Mouse (Mus musculus) hindbrain, postnatal 0 days (tissue): ENCODE results near the gene Lrba. TPM values are rescaled to one million over a fixed set of nuclear protein-coding genes. Genes with fewer than 3 reads are reported as not detected.

Source experiments
- ATAC-seq: fragments of 200-750 bp; cut with Nextera tagmentation; 2 replicates; pipeline ENCODE4 v1.8.0; 2017; ENCODE audit warnings: mild to moderate bottlenecking, moderate TSS enrichment, moderate library complexity
- DNase-seq: peaks from one replicate; pipeline ENCODE4 v3.0.0-alpha.2; 2015; ENCODE audit warnings: low spot score
- H3K27ac ChIP-seq: fragments of 300-500 bp; sonication (generic); 2 replicates; pipeline ENCODE4 v1.5.1; 2014; ENCODE audit warnings: mild to moderate bottlenecking
- H3K27me3 ChIP-seq: fragments of 300-500 bp; sonication (generic); 2 replicates; pipeline ENCODE4 v1.6.1; 2014; ENCODE audit warnings: low read length, mixed read lengths; ENCODE audit not compliant: insufficient read depth
- H3K36me3 ChIP-seq: fragments of 300-500 bp; sonication (generic); 2 replicates; pipeline ENCODE4 v1.6.1; 2014; ENCODE audit warnings: low read length, mixed read lengths; ENCODE audit not compliant: insufficient read depth
- H3K4me1 ChIP-seq: fragments of 300-500 bp; sonication (generic); 2 replicates; pipeline ENCODE4 v1.6.1; 2014; ENCODE audit warnings: antibody characterized with exemption, low read length, mixed read lengths; ENCODE audit not compliant: insufficient read depth
- H3K4me2 ChIP-seq: fragments of 300-500 bp; sonication (generic); 2 replicates; pipeline ENCODE4 v1.6.1; 2014; ENCODE audit warnings: low read depth, mild to moderate bottlenecking, low read length, moderate library complexity, mixed read lengths
- H3K4me3 ChIP-seq: fragments of 300-500 bp; sonication (generic); 2 replicates; pipeline ENCODE4 v1.5.1; 2014; ENCODE audit warnings: low read length
- H3K9ac ChIP-seq: fragments of 300-500 bp; sonication (generic); replicated peaks from 2 replicates; pipeline ENCODE4 v1.6.1; 2014; ENCODE audit warnings: mild to moderate bottlenecking, low read length, moderate library complexity, mixed read lengths
- H3K9me3 ChIP-seq: fragments of 300-500 bp; sonication (generic); 2 replicates; pipeline ENCODE4 v1.6.1; 2016; ENCODE audit warnings: low read length, mixed read lengths
- CTCF ChIP-seq: IDR thresholded peaks from 2 replicates; pipeline ENCODE4 v1.5.1; 2016; ENCODE audit warnings: antibody characterized with exemption, control low read depth, low read depth
- WGBS: fragments of 180-500 bp; shearing (Covaris S2); extraction: QIAGEN DNeasy Blood & Tissue Kit; methylation state at CpG from one replicate; pipeline ENCODE4 v1.1.7; 2014; 5-methylcytosine and 5-hydroxymethylcytosine counted together
- polyA plus RNA-seq: library from polyadenylated mRNA; unstranded; fragments of >200 nt; fragmentation: Nextera tagmentation; extraction: Ambion mirVana; gene quantifications from 2 replicates; pipeline ENCODE4 v1.2.1, GENCODE M21; 2015
- total RNA-seq: library from RNA; depleted of rRNA; stranded (reverse); fragments of >200 nt; gene quantifications from 2 replicates; pipeline ENCODE4 v1.2.3, GENCODE M21; 2014

The Lrba gene
- total and polyA plus RNA-seq, 2 experiments from 2014 or later: 5.5 to 36.6 TPM

- H3K36me3 ChIP-seq: no peaks in the 10 kb centered on the region
- no peak overlapping the region for H3K27ac ChIP-seq
- no peak for TF ChIP-seq CTCF
- no peak overlapping the region for H3K4me3 ChIP-seq
- H3K9me3 ChIP-seq: no peaks in the 10 kb centered on the region
- H3K27me3 ChIP-seq: no peaks in the 10 kb centered on the region
- WGBS: 73% methylated on average over 5 of the region's 5 CpGs
- ATAC-seq (no peak), DNase-seq (no peak)
- H3K4me2 ChIP-seq: no peak overlapping the region
- H3K9ac ChIP-seq: no peak overlapping the region
- no peaks in the 10 kb centered on the region for H3K4me1 ChIP-seq
Observed at GRCm38 (mm10) chr3:86659326-86659725, 434.8 kb downstream of the Lrba start.

DNA sequence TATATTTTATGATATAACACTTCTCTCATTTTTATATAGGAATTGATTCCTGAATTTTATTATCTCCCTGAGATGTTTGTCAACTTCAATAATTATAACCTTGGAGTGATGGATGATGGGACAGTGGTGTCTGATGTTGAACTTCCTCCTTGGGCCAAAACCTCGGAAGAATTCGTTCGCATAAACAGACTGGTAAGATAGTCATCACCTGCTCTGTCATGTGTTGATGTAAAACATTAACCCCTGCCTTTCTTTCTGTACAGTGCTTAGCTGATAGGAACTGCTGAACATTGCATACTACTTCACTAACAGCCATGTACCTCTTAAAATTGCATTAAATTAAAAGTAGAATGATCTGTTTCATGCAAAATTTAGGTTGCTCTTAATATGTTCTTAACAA lies 439.9 kb downstream of the Lrba start:
- WGBS: 44% methylated on average over 3 of the region's 3 CpGs
- no peak overlapping the region for H3K4me2 ChIP-seq
- TF ChIP-seq CTCF: no peak
- no peaks in the 10 kb centered on the region for H3K27me3 ChIP-seq
- no peak overlapping the region for H3K9ac ChIP-seq
- ATAC-seq (no peak), DNase-seq (no peak)
- H3K9me3 ChIP-seq: no peaks in the 10 kb centered on the region
- no peak overlapping the region for H3K27ac ChIP-seq
- H3K36me3 ChIP-seq: no peaks in the 10 kb centered on the region
- no peaks in the 10 kb centered on the region for H3K4me1 ChIP-seq
- H3K4me3 ChIP-seq: no peak overlapping the region

- H3K36me3 ChIP-seq: no peaks in the 10 kb centered on the region
- H3K9ac ChIP-seq: no peak overlapping the region
- H3K4me3 ChIP-seq: no peak overlapping the region
- no peak for ATAC-seq
- H3K27me3 ChIP-seq: no peaks in the 10 kb centered on the region
- 32% methylated on average over 8 of the region's 8 CpGs for WGBS
- no peak overlapping the region for H3K4me2 ChIP-seq
- H3K9me3 ChIP-seq: no peaks in the 10 kb centered on the region
- peak; percentile 70 for DNase-seq
- H3K27ac ChIP-seq: no peak overlapping the region
- H3K4me1 ChIP-seq: no peaks in the 10 kb centered on the region
- TF ChIP-seq CTCF: peak; percentile 16; the same call in 1 of the 2 replicates
Observed at GRCm38 (mm10) chr3:86668146-86668545, 443.7 kb downstream of the Lrba start.

DNA sequence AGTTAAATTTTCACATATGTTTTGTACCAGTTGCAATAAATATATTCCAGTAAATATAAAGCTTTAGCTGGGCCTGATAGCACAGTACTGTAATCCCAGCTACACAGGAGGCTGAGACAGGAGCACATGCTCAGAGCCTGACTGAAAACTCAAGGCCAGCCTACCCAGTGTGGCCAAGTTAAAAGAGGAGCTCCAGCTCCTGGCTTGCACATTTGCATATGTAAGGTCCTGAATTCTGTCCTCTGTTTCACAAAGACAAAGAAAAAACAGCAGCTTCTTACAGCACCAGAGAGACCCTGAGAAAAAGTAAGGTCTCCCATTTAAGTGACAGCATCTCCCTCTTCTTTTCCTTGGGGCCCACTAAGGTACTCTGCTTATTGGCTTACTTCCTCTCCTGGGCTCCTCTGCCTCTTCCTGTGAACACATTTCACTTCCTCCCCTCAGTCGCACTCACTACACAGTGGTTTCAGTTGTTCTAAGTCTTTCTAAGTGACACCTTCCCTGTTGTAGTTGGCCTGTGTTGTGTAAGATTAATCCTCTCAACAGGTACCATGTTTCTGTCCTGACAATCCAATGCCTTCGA lies 453.2 kb downstream of the Lrba start:
- ATAC-seq: no peak
- Histone ChIP-seq H3K27ac (no peak overlapping the region), H3K36me3 (no peaks in the 10 kb centered on the region), H3K4me3 (no peak overlapping the region), H3K9ac (no peak overlapping the region), H3K9me3 (no peaks in the 10 kb centered on the region), H3K4me1 (no peaks in the 10 kb centered on the region), H3K27me3 (no peaks in the 10 kb centered on the region), H3K4me2 (no peak overlapping the region)
- no peak for TF ChIP-seq CTCF
- WGBS: 51% methylated on average over 2 of the region's 2 CpGs
- no peak for DNase-seq

- 0 out of 2 replicates have a peak, but pooled peaks have one; percentile 3 for TF ChIP-seq CTCF
- no peak overlapping the region for H3K9ac ChIP-seq
- no peak overlapping the region for H3K4me3 ChIP-seq
- H3K27ac ChIP-seq: peak overlapping the region; percentile 45; the same call in 1 of the 2 replicates
- DNase-seq (peak; percentile 76), ATAC-seq (peak; percentile 80)
- H3K36me3 ChIP-seq: no peaks in the 10 kb centered on the region
- H3K4me2 ChIP-seq: peak overlapping the region; percentile 16; the same call in 1 of the 2 replicates
- H3K9me3 ChIP-seq: no peaks in the 10 kb centered on the region
- H3K4me1 ChIP-seq: 0 out of 2 replicates have a peak, but pooled peaks cover 10% of the 10 kb centered on the region
- 18% methylated on average over 7 of the region's 7 CpGs for WGBS
- H3K27me3 ChIP-seq: no peaks in the 10 kb centered on the region
Observed at GRCm38 (mm10) chr3:86687571-86688209, 463.2 kb downstream of the Lrba start.

GRCm38 (mm10) chr3:86688438-86688837 lies 464.0 kb downstream of the Lrba start:
- Histone ChIP-seq H3K4me3 (no peak overlapping the region), H3K4me2 (no peak overlapping the region), H3K9ac (no peak overlapping the region), H3K9me3 (no peaks in the 10 kb centered on the region), H3K4me1 (0 out of 2 replicates have a peak, but pooled peaks cover 10% of the 10 kb centered on the region), H3K27me3 (no peaks in the 10 kb centered on the region), H3K27ac (no peak overlapping the region), H3K36me3 (no peaks in the 10 kb centered on the region)
- DNase-seq (no peak), ATAC-seq (no peak)
- no peak for TF ChIP-seq CTCF
- WGBS: 49% methylated on average over 1 of the region's 1 CpGs

GRCm38 (mm10) chr3:86689305-86689704 lies 464.8 kb downstream of the Lrba start:
- 16% methylated on average over 7 of the region's 7 CpGs for WGBS
- H3K27ac ChIP-seq: no peak overlapping the region
- H3K4me3 ChIP-seq: no peak overlapping the region
- H3K9me3 ChIP-seq: no peaks in the 10 kb centered on the region
- H3K27me3 ChIP-seq: no peaks in the 10 kb centered on the region
- H3K9ac ChIP-seq: no peak overlapping the region; the same call in 1 of the 2 replicates
- H3K36me3 ChIP-seq: no peaks in the 10 kb centered on the region
- H3K4me2 ChIP-seq: peak overlapping the region; percentile 16; the same call in 1 of the 2 replicates
- ATAC-seq: no peak
- DNase-seq: peak; percentile 38
- TF ChIP-seq CTCF: peak; percentile 26; the same call in 1 of the 2 replicates
- 0 out of 2 replicates have a peak, but pooled peaks cover 10% of the 10 kb centered on the region for H3K4me1 ChIP-seq
